Mouse (Mus musculus) heart, postnatal 0 days (tissue): ENCODE data around the gene Galnt10.

Experiments used
- CTCF ChIP-seq: IDR thresholded peaks from 2 replicates; pipeline ENCODE4 v1.5.1; 2016; ENCODE audit warnings: antibody characterized with exemption, control low read depth, low read depth
- EP300 ChIP-seq: IDR thresholded peaks from 2 replicates; pipeline ENCODE4 v1.6.1; 2016; ENCODE audit warnings: antibody characterized with exemption, low read depth

DNA sequence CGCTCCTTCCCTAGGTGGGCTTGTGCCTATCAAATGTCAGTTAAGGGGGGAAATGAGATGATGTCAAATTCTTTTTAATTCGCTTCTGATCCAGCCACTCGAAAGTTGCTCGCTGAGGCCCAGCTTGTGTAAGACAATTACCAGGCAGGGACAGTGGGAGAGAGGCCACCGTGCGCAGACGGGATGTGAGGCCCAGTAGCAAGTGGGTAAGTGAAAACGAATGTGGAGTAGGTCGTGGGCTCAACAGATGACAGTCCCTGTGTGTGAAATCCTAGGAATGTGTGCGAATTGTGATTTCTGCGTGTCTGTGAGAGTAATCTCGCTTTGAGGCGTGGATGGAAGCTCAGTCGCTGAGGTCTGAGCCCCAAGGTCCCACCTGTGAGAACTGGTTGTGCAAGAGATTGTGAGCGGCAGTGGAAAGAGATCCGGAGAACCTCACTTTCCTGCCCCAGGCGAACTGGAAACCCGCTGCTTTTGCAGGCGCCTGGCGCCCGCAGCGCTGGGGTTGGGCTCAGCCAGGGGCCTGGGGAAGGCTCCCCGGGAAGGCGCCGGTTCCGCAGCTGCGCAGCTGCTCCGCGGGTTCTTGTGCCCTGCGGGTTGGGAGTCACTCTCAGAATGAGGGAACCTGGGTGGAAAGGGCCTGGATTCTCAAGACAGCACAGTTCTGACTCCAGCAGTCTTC lies 188.2 kb downstream of the Galnt10 start:
- TF ChIP-seq EP300 (no peak), CTCF (no peak)
